Mouse (Mus musculus): Measurements from ENCODE around the gene Hes7. TPM values are rescaled to one million over a fixed set of nuclear protein-coding genes. Genes with fewer than 3 reads are reported as not detected.
A peak's percentile ranks its signal among the peaks of the same experiment; 100 is the strongest.

Hes7 gene
- total and polyA plus RNA-seq, 2 experiments from 2014 or later: 1.9 to 2.5 TPM

GRCm38 (mm10) chr11:69100639-69101360 lies 19.4 kb upstream of the Hes7 start:
- no peak overlapping the region; the same call in 1 of the 2 replicates for H3K27ac ChIP-seq
- H3K36me3 ChIP-seq (ENCODE audit: insufficient read depth, low read length): peaks cover 52% of the 10 kb centered on the region
- 89% methylated on average over 20 of the region's 20 CpGs for WGBS
- no peak for DNase-seq (ENCODE audit: low spot score)
- no peaks in the 10 kb centered on the region for H3K27me3 ChIP-seq (ENCODE audit: insufficient read depth, low read length)
- no peaks in the 10 kb centered on the region for H3K9me3 ChIP-seq (ENCODE audit: low read length)
- peak overlapping the region; percentile 61 for H3K4me3 ChIP-seq (ENCODE audit: low read length)
- ATAC-seq: no peak
- H3K9ac ChIP-seq (replicated peaks; ENCODE audit: low read length): peak overlapping the region; percentile 77; the same call in 1 of the 2 replicates
- peak overlapping the region; percentile 98 for H3K4me2 ChIP-seq (ENCODE audit: low read depth, low read length)
- peaks cover 27% of the 10 kb centered on the region; the same call in 1 of the 2 replicates for H3K4me1 ChIP-seq (ENCODE audit: insufficient read depth, low read length)
- TF ChIP-seq CTCF (IDR thresholded peaks at IDR 0.05; ENCODE audit: low read depth): no peak

- ATAC-seq (no peak), DNase-seq (ENCODE audit: low spot score) (no peak)
- Histone ChIP-seq H3K4me2 (ENCODE audit: low read depth, low read length) (no peak overlapping the region), H3K4me3 (ENCODE audit: low read length) (no peak overlapping the region), H3K4me1 (ENCODE audit: insufficient read depth, low read length) (peaks cover 24% of the 10 kb centered on the region; the same call in 1 of the 2 replicates), H3K9me3 (ENCODE audit: low read length) (no peaks in the 10 kb centered on the region), H3K36me3 (ENCODE audit: insufficient read depth, low read length) (peaks cover 62% of the 10 kb centered on the region), H3K27me3 (ENCODE audit: insufficient read depth, low read length) (no peaks in the 10 kb centered on the region), H3K27ac (no peak overlapping the region), H3K9ac (replicated peaks; ENCODE audit: low read length) (no peak overlapping the region)
- 90% methylated on average over 21 of the region's 21 CpGs for WGBS
- TF ChIP-seq CTCF (IDR thresholded peaks at IDR 0.05; ENCODE audit: low read depth): no peak
Measured at GRCm38 (mm10) chr11:69101604-69102402, 18.4 kb upstream of the Hes7 start.

- ATAC-seq: no peak
- no peak for DNase-seq (ENCODE audit: low spot score)
- Histone ChIP-seq H3K9me3 (ENCODE audit: low read length) (no peaks in the 10 kb centered on the region), H3K9ac (replicated peaks; ENCODE audit: low read length) (no peak overlapping the region), H3K4me3 (ENCODE audit: low read length) (no peak overlapping the region), H3K4me2 (ENCODE audit: low read depth, low read length) (no peak overlapping the region), H3K27ac (no peak overlapping the region), H3K36me3 (ENCODE audit: insufficient read depth, low read length) (peaks cover 67% of the 10 kb centered on the region), H3K27me3 (ENCODE audit: insufficient read depth, low read length) (no peaks in the 10 kb centered on the region), H3K4me1 (ENCODE audit: insufficient read depth, low read length) (peaks cover 23% of the 10 kb centered on the region; the same call in 1 of the 2 replicates)
- 86% methylated on average over 7 of the region's 7 CpGs for WGBS
- TF ChIP-seq CTCF (IDR thresholded peaks at IDR 0.05; ENCODE audit: low read depth): no peak
Measured at GRCm38 (mm10) chr11:69102403-69102725, 17.8 kb upstream of the Hes7 start.

DNA sequence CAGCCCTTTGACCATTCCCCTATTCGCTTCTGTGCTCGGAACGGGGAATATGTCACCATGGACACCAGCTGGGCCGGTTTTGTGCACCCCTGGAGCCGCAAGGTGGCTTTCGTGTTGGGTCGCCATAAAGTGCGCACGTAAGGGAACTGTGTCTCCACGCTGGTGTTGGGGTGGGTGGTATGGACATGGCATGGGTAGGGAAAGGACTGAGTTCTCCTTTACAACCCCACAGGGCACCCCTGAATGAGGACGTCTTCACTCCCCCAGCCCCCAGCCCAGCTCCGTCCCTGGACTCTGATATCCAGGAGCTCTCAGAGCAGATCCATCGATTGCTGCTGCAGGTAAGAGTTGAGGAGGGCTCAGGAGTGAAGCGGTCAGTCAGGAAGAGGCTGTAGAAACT lies 17.1 kb upstream of the Hes7 start:
- H3K36me3 ChIP-seq (ENCODE audit: insufficient read depth, low read length): peaks cover 74% of the 10 kb centered on the region
- peaks cover 16% of the 10 kb centered on the region; the same call in 1 of the 2 replicates for H3K4me1 ChIP-seq (ENCODE audit: insufficient read depth, low read length)
- no peaks in the 10 kb centered on the region for H3K27me3 ChIP-seq (ENCODE audit: insufficient read depth, low read length)
- DNase-seq (ENCODE audit: low spot score): no peak
- H3K9ac ChIP-seq (replicated peaks; ENCODE audit: low read length): no peak overlapping the region
- WGBS: 92% methylated on average over 14 of the region's 14 CpGs
- no peak for TF ChIP-seq CTCF (IDR thresholded peaks at IDR 0.05; ENCODE audit: low read depth)
- no peak overlapping the region for H3K27ac ChIP-seq
- H3K9me3 ChIP-seq (ENCODE audit: low read length): no peaks in the 10 kb centered on the region
- no peak overlapping the region for H3K4me3 ChIP-seq (ENCODE audit: low read length)
- no peak for ATAC-seq
- H3K4me2 ChIP-seq (ENCODE audit: low read depth, low read length): no peak overlapping the region

DNA sequence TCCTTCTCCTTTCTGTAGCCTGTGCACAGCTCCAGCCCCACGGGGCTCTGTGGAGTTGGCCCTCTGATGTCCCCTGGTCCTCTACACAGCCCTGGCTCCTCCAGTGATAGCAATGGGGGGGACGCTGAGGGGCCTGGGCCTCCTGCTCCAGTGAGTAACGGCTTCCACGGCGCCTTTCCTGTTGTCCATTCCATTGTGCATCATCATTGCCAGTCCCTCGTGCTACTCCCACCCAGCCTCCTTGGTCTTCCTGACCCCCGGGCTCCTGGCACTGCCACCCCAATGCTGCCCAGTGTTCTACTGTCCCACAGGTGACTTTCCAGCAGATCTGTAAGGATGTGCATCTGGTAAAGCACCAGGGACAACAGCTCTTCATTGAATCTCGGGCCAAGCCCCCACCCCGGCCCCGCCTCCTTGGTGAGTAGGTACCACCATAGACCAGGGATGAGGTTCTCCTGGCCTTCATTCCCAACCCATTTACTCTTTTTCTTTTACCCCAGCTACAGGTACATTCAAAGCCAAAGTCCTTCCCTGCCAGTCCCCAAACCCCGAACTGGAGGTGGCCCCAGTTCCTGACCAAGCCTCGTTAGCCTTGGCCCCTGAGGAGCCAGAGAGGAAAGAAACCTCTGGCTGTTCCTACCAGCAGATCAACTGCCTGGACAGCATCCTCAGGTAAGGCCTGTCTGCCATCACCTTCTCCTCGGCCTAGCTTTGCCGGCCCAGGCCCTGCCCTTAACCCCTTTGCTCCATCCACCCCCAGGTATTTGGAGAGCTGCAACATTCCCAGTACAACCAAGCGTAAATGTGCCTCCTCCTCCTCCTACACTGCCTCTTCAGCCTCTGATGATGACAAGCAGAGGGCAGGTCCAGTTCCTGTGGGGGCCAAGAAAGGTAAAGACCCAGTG lies 16.4 kb upstream of the Hes7 start:
- no peaks in the 10 kb centered on the region for H3K27me3 ChIP-seq (ENCODE audit: insufficient read depth, low read length)
- H3K27ac ChIP-seq: no peak overlapping the region
- peaks cover 81% of the 10 kb centered on the region for H3K36me3 ChIP-seq (ENCODE audit: insufficient read depth, low read length)
- no peak overlapping the region for H3K4me3 ChIP-seq (ENCODE audit: low read length)
- WGBS: 90% methylated on average over 15 of the region's 15 CpGs
- ATAC-seq (no peak), DNase-seq (ENCODE audit: low spot score) (no peak)
- no peak for TF ChIP-seq CTCF (IDR thresholded peaks at IDR 0.05; ENCODE audit: low read depth)
- H3K9ac ChIP-seq (replicated peaks; ENCODE audit: low read length): no peak overlapping the region
- H3K4me1 ChIP-seq (ENCODE audit: insufficient read depth, low read length): peaks cover 11% of the 10 kb centered on the region; the same call in 1 of the 2 replicates
- no peaks in the 10 kb centered on the region for H3K9me3 ChIP-seq (ENCODE audit: low read length)
- no peak overlapping the region for H3K4me2 ChIP-seq (ENCODE audit: low read depth, low read length)

GRCm38 (mm10) chr11:69104487-69104886 lies 15.7 kb upstream of the Hes7 start:
- no peak overlapping the region for H3K27ac ChIP-seq
- WGBS: 86% methylated on average over 13 of the region's 14 CpGs
- no peaks in the 10 kb centered on the region for H3K27me3 ChIP-seq (ENCODE audit: insufficient read depth, low read length)
- H3K4me3 ChIP-seq (ENCODE audit: low read length): no peak overlapping the region
- no peak overlapping the region for H3K4me2 ChIP-seq (ENCODE audit: low read depth, low read length)
- peaks cover 88% of the 10 kb centered on the region for H3K36me3 ChIP-seq (ENCODE audit: insufficient read depth, low read length)
- H3K4me1 ChIP-seq (ENCODE audit: insufficient read depth, low read length): peaks cover 11% of the 10 kb centered on the region; the same call in 1 of the 2 replicates
- no peak overlapping the region for H3K9ac ChIP-seq (replicated peaks; ENCODE audit: low read length)
- no peak for DNase-seq (ENCODE audit: low spot score)
- TF ChIP-seq CTCF (IDR thresholded peaks at IDR 0.05; ENCODE audit: low read depth): no peak
- H3K9me3 ChIP-seq (ENCODE audit: low read length): no peaks in the 10 kb centered on the region
- ATAC-seq: no peak
